Mouse (Mus musculus): ENCODE results near the gene Irf2bp2. TPM values are rescaled to one million over a fixed set of nuclear protein-coding genes. Genes with fewer than 3 reads are reported as not detected.

Irf2bp2 gene
- polyA plus RNA-seq, 1 experiment from 2014 or later, result 9.9 TPM

DNA sequence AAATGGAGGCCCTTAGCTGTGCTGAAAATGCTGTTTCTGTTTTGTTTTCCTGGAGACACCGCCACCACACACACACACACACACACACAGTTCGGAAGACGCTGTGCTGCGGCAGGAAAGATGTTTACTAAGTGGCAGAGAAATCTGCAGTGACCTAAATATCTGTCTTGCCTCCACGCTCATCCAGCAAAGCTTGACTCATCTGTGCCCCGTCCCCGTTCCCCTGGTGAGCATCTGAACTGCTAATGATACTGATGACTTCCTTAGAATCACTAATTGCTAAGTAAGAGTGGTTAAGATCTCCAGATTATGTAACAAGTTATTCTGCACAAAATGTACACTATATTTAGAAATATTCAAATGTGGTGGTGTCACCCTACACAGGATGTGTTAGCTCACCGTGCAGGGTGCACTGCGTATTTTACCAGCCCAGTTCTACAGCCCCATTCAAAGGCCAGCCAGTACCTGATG is 8.2 kb downstream of the Irf2bp2 start:
- WGBS, result 39% methylated on average over 9 of the region's 9 CpGs

DNA sequence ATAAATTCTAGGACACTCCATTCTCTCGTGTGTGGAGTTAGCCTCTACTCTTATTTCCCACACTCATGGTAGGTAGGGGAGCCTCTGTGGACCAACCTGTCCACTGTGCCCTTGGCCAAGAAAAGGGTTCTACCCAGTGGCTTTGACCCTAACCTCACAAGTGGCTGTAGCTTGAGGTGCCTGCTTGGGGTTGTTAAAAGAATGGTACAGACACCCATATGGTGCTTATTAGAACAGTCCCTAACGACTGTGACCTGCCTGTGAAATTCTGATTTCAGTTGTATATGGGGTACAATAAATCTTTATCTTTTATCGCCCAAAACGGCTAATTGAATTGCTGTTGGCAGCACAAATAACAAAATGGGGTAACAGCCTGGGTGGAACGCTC is 8.9 kb downstream of the Irf2bp2 start:
- Histone ChIP-seq H3K4me2 (ENCODE audit: low read depth, low read length) (peak overlapping the region; percentile 99), H3K27ac (ENCODE audit: low read length) (peak overlapping the region; percentile 98), H3K4me1 (ENCODE audit: control insufficient read depth, insufficient read depth, low read length) (peaks cover 44% of the 10 kb centered on the region), H3K9me3 (replicated peaks; ENCODE audit: control insufficient read depth, low read length) (peaks cover 4% of the 10 kb centered on the region; the same call in 1 of the 2 replicates), H3K4me3 (replicated peaks; ENCODE audit: low read length) (peak overlapping the region; percentile 54), H3K27me3 (ENCODE audit: control insufficient read depth, insufficient read depth, low read length) (no peaks in the 10 kb centered on the region), H3K9ac (ENCODE audit: low read length) (peak overlapping the region; percentile 90), H3K36me3 (ENCODE audit: control insufficient read depth, insufficient read depth, low read length) (0 out of 2 replicates have a peak, but pooled peaks cover 3% of the 10 kb centered on the region)
- 30% methylated on average over 5 of the region's 5 CpGs for WGBS
- ATAC-seq (ENCODE audit: insufficient read depth, low FRiP score), result peak; percentile 1; the same call in 1 of the 2 replicates

More for the DNA sequence above, 8.2 kb downstream of the Irf2bp2 start:
- Histone ChIP-seq H3K27me3 (ENCODE audit: control insufficient read depth, insufficient read depth, low read length) (no peaks in the 10 kb centered on the region), H3K27ac (ENCODE audit: low read length) (peak overlapping the region; percentile 98), H3K4me3 (replicated peaks; ENCODE audit: low read length) (no peak overlapping the region), H3K4me1 (ENCODE audit: control insufficient read depth, insufficient read depth, low read length) (peaks cover 44% of the 10 kb centered on the region), H3K4me2 (ENCODE audit: low read depth, low read length) (peak overlapping the region; percentile 90), H3K9me3 (replicated peaks; ENCODE audit: control insufficient read depth, low read length) (no peaks in the 10 kb centered on the region), H3K36me3 (ENCODE audit: control insufficient read depth, insufficient read depth, low read length) (0 out of 2 replicates have a peak, but pooled peaks cover 3% of the 10 kb centered on the region), H3K9ac (ENCODE audit: low read length) (no peak overlapping the region)
- ATAC-seq (ENCODE audit: insufficient read depth, low FRiP score), result no peak

DNA sequence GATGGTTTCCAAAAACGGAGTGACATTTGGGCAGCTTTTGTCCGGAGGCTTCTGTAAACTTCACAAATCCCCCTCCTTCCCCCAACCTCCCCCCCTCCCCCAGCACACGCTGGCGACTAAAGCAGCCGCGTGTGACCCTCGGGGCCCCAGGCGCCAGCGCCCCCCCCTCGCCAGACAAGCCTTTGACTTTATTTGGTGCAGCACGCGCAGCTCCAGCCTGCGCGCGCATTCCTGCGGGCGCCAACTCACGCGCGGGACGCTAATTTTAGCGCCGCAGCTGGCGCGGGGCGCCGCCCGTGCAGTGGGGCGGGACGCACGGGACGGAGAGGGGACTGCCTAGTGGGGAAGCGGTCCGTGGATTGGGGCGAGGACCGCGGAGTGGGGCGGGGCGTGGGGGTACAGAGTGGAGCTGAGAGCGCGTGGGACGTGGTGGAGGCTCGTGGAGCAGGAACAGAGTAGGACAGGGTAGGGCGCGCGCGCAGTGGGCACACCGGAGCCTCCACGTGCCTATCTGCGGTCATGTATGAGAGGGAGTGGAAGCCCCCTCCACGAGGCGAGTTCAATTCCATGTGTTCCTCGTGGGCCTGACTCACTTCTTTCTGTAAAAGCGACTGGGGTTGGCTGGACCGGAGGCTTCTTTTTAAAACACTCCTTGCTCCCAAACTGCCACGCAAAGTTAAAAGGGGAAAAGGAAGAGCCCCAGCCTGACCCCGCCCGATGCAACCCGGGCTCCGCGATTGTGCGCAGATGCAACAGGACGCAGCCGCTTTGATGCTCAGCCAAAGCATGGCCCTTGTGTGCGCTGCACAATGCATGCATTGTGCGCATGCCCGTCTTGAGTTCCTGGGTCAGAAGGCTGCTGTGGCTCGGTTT is 9.6 kb downstream of the Irf2bp2 start:
- peak overlapping the region; percentile 98 for H3K27ac ChIP-seq (ENCODE audit: low read length)
- 0 out of 2 replicates have a peak, but pooled peaks cover 3% of the 10 kb centered on the region for H3K36me3 ChIP-seq (ENCODE audit: control insufficient read depth, insufficient read depth, low read length)
- no peaks in the 10 kb centered on the region for H3K27me3 ChIP-seq (ENCODE audit: control insufficient read depth, insufficient read depth, low read length)
- under 1% methylated on average over 67 of the region's 68 CpGs for WGBS
- ATAC-seq (ENCODE audit: insufficient read depth, low FRiP score), result peak; percentile 76
- peak overlapping the region; percentile 90 for H3K9ac ChIP-seq (ENCODE audit: low read length)
- peak overlapping the region; percentile 54 for H3K4me3 ChIP-seq (replicated peaks; ENCODE audit: low read length)
- H3K4me1 ChIP-seq (ENCODE audit: control insufficient read depth, insufficient read depth, low read length), result peaks cover 44% of the 10 kb centered on the region
- peaks cover 4% of the 10 kb centered on the region; the same call in 1 of the 2 replicates for H3K9me3 ChIP-seq (replicated peaks; ENCODE audit: control insufficient read depth, low read length)
- H3K4me2 ChIP-seq (ENCODE audit: low read depth, low read length), result peak overlapping the region; percentile 99

DNA sequence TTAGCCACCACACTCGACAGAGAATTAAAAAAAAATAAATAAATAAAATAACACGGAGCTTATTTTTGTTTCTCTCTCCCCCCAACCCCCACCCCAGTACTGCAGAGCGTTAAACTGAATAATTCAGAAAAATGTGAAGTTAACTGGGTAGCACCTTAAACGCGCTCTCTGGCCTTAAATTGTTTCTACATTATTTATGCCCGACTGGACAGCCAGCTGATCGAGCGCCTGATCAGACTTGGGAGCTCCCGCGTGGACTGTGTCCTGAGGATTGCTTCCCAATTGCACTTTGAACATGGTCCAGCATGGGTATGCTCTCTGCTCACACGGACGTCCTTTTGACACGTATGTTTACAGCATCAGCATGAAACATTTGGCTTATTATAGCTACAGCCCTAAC is 10.3 kb downstream of the Irf2bp2 start:
- 7% methylated on average over 13 of the region's 13 CpGs for WGBS
- peaks cover 4% of the 10 kb centered on the region; the same call in 1 of the 2 replicates for H3K9me3 ChIP-seq (replicated peaks; ENCODE audit: control insufficient read depth, low read length)
- H3K9ac ChIP-seq (ENCODE audit: low read length), result peak overlapping the region; percentile 90
- peaks cover 42% of the 10 kb centered on the region for H3K4me1 ChIP-seq (ENCODE audit: control insufficient read depth, insufficient read depth, low read length)
- ATAC-seq (ENCODE audit: insufficient read depth, low FRiP score), result peak; percentile 52
- peak overlapping the region; percentile 98 for H3K27ac ChIP-seq (ENCODE audit: low read length)
- H3K4me3 ChIP-seq (replicated peaks; ENCODE audit: low read length), result peak overlapping the region; percentile 54
- H3K36me3 ChIP-seq (ENCODE audit: control insufficient read depth, insufficient read depth, low read length), result 0 out of 2 replicates have a peak, but pooled peaks cover 3% of the 10 kb centered on the region
- H3K4me2 ChIP-seq (ENCODE audit: low read depth, low read length), result peak overlapping the region; percentile 99
- H3K27me3 ChIP-seq (ENCODE audit: control insufficient read depth, insufficient read depth, low read length), result no peaks in the 10 kb centered on the region

DNA sequence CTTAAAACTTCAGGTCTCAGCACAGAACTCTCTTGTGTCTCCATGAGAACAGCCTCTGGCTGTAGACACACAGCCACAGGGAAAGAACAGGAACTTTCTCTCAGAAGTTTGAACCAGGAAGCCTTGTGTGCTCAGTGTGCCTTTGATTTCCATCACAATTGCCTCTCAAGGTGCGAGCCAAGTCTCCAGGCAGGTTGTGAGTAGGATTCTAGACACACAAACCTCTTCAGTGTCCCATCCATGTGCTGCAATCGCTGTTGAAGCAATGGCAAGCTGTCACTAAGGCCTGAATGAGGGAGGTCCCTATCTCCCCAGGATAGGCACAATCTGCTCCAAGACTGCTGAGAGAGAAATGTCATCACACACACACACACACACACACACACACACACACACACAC is 10.8 kb downstream of the Irf2bp2 start:
- H3K36me3 ChIP-seq (ENCODE audit: control insufficient read depth, insufficient read depth, low read length), result 0 out of 2 replicates have a peak, but pooled peaks cover 3% of the 10 kb centered on the region
- H3K4me2 ChIP-seq (ENCODE audit: low read depth, low read length), result peak overlapping the region; percentile 99; the same call in 1 of the 2 replicates
- WGBS, result 46% methylated on average over 2 of the region's 2 CpGs
- peak overlapping the region; percentile 98 for H3K27ac ChIP-seq (ENCODE audit: low read length)
- H3K4me3 ChIP-seq (replicated peaks; ENCODE audit: low read length), result no peak overlapping the region
- no peak overlapping the region for H3K9ac ChIP-seq (ENCODE audit: low read length)
- H3K4me1 ChIP-seq (ENCODE audit: control insufficient read depth, insufficient read depth, low read length), result peaks cover 39% of the 10 kb centered on the region
- ATAC-seq (ENCODE audit: insufficient read depth, low FRiP score), result no peak
- no peaks in the 10 kb centered on the region for H3K27me3 ChIP-seq (ENCODE audit: control insufficient read depth, insufficient read depth, low read length)
- peaks cover 4% of the 10 kb centered on the region; the same call in 1 of the 2 replicates for H3K9me3 ChIP-seq (replicated peaks; ENCODE audit: control insufficient read depth, low read length)

DNA sequence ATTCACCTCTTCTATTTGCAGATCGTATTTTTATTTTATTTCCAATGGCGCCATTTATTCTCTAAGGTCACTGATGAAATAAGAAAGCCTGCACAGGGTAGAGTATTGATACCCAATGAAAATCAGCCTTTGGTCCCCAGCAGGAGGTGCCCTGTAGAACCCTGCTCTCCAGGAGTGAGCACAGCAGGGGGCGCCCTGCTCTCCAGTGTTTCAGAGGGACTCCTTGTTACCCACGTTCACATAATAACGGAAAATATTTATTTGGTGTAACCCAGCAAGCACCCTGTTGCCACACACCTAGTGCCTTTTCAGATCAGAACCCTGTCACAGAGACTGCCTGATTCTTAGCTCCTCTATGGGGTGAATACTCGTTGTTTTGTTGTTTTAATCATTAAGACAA is 11.3 kb downstream of the Irf2bp2 start:
- WGBS, result 45% methylated on average over 6 of the region's 6 CpGs
- 0 out of 2 replicates have a peak, but pooled peaks have one; percentile 3 for ATAC-seq (ENCODE audit: insufficient read depth, low FRiP score)
- Histone ChIP-seq H3K4me3 (replicated peaks; ENCODE audit: low read length) (no peak overlapping the region), H3K9ac (ENCODE audit: low read length) (no peak overlapping the region), H3K4me1 (ENCODE audit: control insufficient read depth, insufficient read depth, low read length) (peaks cover 34% of the 10 kb centered on the region), H3K36me3 (ENCODE audit: control insufficient read depth, insufficient read depth, low read length) (0 out of 2 replicates have a peak, but pooled peaks cover 3% of the 10 kb centered on the region), H3K27ac (ENCODE audit: low read length) (peak overlapping the region; percentile 98), H3K27me3 (ENCODE audit: control insufficient read depth, insufficient read depth, low read length) (no peaks in the 10 kb centered on the region), H3K4me2 (ENCODE audit: low read depth, low read length) (no peak overlapping the region), H3K9me3 (replicated peaks; ENCODE audit: control insufficient read depth, low read length) (peaks cover 4% of the 10 kb centered on the region; the same call in 1 of the 2 replicates)

DNA sequence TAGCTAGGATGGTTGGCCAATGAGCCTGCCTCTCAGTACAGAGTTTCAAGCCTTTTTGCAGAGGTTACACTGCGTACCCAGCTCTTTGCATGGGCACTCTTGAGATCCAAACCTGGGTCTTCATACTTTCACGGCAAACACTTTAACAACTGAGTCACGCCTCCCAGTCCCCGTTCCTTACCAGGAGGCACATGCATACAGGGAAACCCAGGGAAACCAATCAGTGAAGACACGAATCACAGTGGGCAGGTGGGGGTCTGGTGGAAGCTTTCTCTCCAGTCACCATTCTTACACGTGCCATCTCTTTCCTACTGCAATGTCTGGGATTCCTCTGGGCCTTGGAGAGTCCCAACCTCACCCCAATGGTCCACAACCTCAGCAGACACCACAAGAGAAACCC is 12.1 kb downstream of the Irf2bp2 start:
- ATAC-seq (ENCODE audit: insufficient read depth, low FRiP score), result no peak
- WGBS, result 90% methylated on average over 6 of the region's 6 CpGs
- no peak overlapping the region for H3K4me3 ChIP-seq (replicated peaks; ENCODE audit: low read length)
- no peaks in the 10 kb centered on the region for H3K27me3 ChIP-seq (ENCODE audit: control insufficient read depth, insufficient read depth, low read length)
- peaks cover 27% of the 10 kb centered on the region for H3K4me1 ChIP-seq (ENCODE audit: control insufficient read depth, insufficient read depth, low read length)
- H3K27ac ChIP-seq (ENCODE audit: low read length), result no peak overlapping the region
- peaks cover 4% of the 10 kb centered on the region; the same call in 1 of the 2 replicates for H3K9me3 ChIP-seq (replicated peaks; ENCODE audit: control insufficient read depth, low read length)
- 0 out of 2 replicates have a peak, but pooled peaks cover 3% of the 10 kb centered on the region for H3K36me3 ChIP-seq (ENCODE audit: control insufficient read depth, insufficient read depth, low read length)
- no peak overlapping the region for H3K9ac ChIP-seq (ENCODE audit: low read length)
- no peak overlapping the region for H3K4me2 ChIP-seq (ENCODE audit: low read depth, low read length)

DNA sequence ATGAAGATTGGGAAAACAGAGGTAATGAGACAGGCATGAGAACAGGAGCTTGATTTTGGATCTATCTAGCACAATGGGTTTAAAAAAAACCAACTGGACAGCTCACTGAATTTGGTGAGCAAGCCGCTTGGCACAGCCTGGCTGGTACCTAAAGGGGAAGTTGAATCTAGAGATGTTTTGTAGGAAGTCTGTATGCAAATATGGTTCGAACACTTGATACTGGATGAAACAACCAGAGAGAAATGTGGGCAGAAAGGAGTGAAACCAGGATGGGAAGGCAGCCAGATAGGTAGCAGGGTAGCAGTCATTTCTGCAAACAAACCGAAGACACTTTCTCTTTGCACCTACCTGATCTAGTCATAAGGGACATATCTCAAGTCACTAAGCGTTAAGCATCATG is 13.0 kb downstream of the Irf2bp2 start:
- Histone ChIP-seq H3K4me1 (ENCODE audit: control insufficient read depth, insufficient read depth, low read length) (peaks cover 22% of the 10 kb centered on the region), H3K27me3 (ENCODE audit: control insufficient read depth, insufficient read depth, low read length) (no peaks in the 10 kb centered on the region), H3K9ac (ENCODE audit: low read length) (no peak overlapping the region), H3K27ac (ENCODE audit: low read length) (no peak overlapping the region), H3K4me2 (ENCODE audit: low read depth, low read length) (no peak overlapping the region), H3K36me3 (ENCODE audit: control insufficient read depth, insufficient read depth, low read length) (0 out of 2 replicates have a peak, but pooled peaks cover 2% of the 10 kb centered on the region), H3K4me3 (replicated peaks; ENCODE audit: low read length) (no peak overlapping the region), H3K9me3 (replicated peaks; ENCODE audit: control insufficient read depth, low read length) (peaks cover 4% of the 10 kb centered on the region; the same call in 1 of the 2 replicates)
- no peak for ATAC-seq (ENCODE audit: insufficient read depth, low FRiP score)
- 93% methylated on average over 4 of the region's 4 CpGs for whole genome bisulfite sequencing

DNA sequence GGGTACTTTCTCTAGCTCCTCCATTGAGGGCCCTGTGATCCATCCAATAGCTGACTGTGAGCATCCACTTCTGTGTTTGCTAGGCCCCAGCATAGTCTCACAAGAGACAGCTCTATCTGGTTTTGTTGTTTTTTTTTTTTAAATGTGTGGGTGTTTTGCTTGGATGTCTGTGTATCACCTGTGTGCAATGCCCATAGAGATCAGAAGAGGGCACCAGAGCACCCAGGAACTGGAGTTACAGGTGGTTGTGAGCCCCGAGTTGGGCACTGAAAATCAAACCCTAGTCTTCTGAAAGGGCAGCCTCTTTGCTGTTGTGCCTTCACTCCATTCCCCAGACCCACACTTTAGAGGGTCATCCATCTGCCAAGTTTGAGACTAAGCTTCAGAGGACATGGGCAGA is 13.7 kb downstream of the Irf2bp2 start:
- WGBS, result 93% methylated on average over 1 of the region's 1 CpGs

More for the DNA sequence above, 13.7 kb downstream of the Irf2bp2 start:
- Histone ChIP-seq H3K4me3 (replicated peaks; ENCODE audit: low read length) (no peak overlapping the region), H3K27ac (ENCODE audit: low read length) (no peak overlapping the region), H3K36me3 (ENCODE audit: control insufficient read depth, insufficient read depth, low read length) (no peaks in the 10 kb centered on the region), H3K4me2 (ENCODE audit: low read depth, low read length) (no peak overlapping the region), H3K27me3 (ENCODE audit: control insufficient read depth, insufficient read depth, low read length) (no peaks in the 10 kb centered on the region), H3K4me1 (ENCODE audit: control insufficient read depth, insufficient read depth, low read length) (peaks cover 15% of the 10 kb centered on the region), H3K9me3 (replicated peaks; ENCODE audit: control insufficient read depth, low read length) (peaks cover 4% of the 10 kb centered on the region; the same call in 1 of the 2 replicates), H3K9ac (ENCODE audit: low read length) (no peak overlapping the region)
- no peak for ATAC-seq (ENCODE audit: insufficient read depth, low FRiP score)

All from stomach, embryonic 16.5 days (tissue).